Mouse (Mus musculus): ENCODE measurements at regions not wholly inside any gene's neighbourhood (a gene's known extent, or its start where the extent isn't known, plus 50 kb on each side); places are given as distances from the start of the nearest gene placed in this dataset.

DNA sequence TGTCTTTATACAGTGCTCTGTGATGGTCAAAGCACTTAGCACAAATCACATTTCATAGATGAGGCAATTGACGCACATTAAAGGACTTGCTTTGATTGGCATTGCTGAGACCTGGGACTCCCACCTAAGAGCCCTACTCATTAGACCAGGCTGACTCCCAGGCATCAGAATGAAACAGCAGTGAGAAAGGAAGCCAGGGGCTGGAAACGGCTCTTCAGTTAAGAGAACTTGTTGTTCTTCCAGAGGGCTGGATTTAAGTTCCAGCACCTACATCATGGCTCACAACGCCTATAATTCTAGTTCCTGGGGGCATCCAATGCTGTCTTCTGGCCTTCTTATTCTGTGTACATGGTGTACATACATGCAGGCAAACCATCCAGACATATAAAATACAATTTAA lies 226.3 kb downstream of the Zfp36l1 start:
- TF ChIP-seq CTCF (IDR thresholded peaks at IDR 0.05; ENCODE audit: control insufficient read depth, insufficient read depth, low read length) (no peak), POLR2A (IDR thresholded peaks at IDR 0.05; ENCODE audit: borderline replicate concordance, control insufficient read depth, low read depth, low read length) (no peak)

All from bone marrow, adult 2 months (tissue).